Comparison of ENCODE assay signal across 14 mouse cellular contexts in the genomic region with DNA sequence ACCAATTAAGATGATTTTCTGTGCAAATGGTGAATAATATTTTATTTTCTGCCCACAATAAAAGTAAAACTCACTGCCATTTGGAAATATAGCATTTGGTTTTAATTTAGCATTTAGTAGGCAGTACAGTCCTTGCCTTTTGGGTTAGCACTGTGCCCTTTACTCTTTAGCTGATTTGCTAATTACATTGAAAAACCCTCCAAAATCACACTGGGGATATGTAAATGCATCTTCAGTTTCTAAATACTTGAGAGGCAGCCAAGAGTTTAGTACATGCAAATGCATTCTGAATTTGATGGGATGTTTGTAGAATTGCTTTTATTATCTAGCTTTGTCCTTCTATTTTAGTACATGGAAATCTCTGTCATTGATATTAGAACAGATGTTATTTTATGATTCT.
"Had no signal": no experiment of that assay in that cellular context is flagged by ENCODE, and none has a peak within 500 bp of the region (broad histone marks: within the 10 kb centered on the region; RNA-seq: fewer than 3 reads in every experiment).

No protein-coding gene starts in this region.

- H3K9me3 ChIP-seq: liver, embryonic 13.5 days; midbrain, embryonic 13.5 days had no signal

- H3K4me3 ChIP-seq: layer of hippocampus, adult 2 months; liver, embryonic 13.5 days; midbrain, embryonic 13.5 days had no signal

- H3K27me3 ChIP-seq: liver, embryonic 13.5 days; midbrain, embryonic 13.5 days had no signal

- ATAC-seq: midbrain, embryonic 13.5 days had no signal

- H3K9ac ChIP-seq: liver, embryonic 13.5 days; midbrain, embryonic 13.5 days had no signal

- DNase-seq: kidney, postnatal 25 days; layer of hippocampus, adult 9-11 months; liver, embryonic 13.5 days; lung, adult 2 months; lung, postnatal 14 days; lung, postnatal 4 days; right cerebral cortex, adult 18-20 months; right cerebral cortex, postnatal 14 days; right cerebral cortex, postnatal 4 days; thymus, postnatal 25 days had no signal

- H3K4me1 ChIP-seq: liver, embryonic 13.5 days; midbrain, embryonic 13.5 days had no signal

- H3K36me3 ChIP-seq: liver, embryonic 13.5 days; midbrain, embryonic 13.5 days had no signal

- H3K4me2 ChIP-seq: liver, embryonic 13.5 days; midbrain, embryonic 13.5 days had no signal

- H3K27ac ChIP-seq: kidney, postnatal 0 days; layer of hippocampus, adult 2 months; liver, embryonic 13.5 days; midbrain, embryonic 13.5 days; stomach, postnatal 0 days had no signal
